Mouse (Mus musculus): ENCODE measurements around the gene Tbc1d10b. TPM values are rescaled to one million over a fixed set of nuclear protein-coding genes. Genes with fewer than 3 reads are reported as not detected.

The Tbc1d10b gene
- 10 to 100 TPM; 59.8 to 76.1 TPM for total RNA-seq (2023)

DNA sequence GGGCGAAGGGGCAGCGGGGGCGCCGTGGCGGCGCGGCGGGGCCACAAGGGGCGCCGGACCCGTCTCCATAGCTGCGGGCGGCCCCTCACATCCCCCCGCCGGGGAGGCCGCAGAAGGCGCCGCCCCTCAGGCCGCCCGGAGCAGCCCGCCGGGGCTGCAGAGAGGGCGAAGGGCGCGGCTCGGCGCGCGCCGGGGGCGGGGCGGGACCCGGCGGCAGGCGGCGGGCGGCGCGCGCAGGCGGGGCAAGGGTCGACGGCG lies at the start of gene Tbc1d10b:
Gene Tbc1d10b (minus strand): TSS at position 174 of the 258 bp plus-strand sequence.

DNA sequence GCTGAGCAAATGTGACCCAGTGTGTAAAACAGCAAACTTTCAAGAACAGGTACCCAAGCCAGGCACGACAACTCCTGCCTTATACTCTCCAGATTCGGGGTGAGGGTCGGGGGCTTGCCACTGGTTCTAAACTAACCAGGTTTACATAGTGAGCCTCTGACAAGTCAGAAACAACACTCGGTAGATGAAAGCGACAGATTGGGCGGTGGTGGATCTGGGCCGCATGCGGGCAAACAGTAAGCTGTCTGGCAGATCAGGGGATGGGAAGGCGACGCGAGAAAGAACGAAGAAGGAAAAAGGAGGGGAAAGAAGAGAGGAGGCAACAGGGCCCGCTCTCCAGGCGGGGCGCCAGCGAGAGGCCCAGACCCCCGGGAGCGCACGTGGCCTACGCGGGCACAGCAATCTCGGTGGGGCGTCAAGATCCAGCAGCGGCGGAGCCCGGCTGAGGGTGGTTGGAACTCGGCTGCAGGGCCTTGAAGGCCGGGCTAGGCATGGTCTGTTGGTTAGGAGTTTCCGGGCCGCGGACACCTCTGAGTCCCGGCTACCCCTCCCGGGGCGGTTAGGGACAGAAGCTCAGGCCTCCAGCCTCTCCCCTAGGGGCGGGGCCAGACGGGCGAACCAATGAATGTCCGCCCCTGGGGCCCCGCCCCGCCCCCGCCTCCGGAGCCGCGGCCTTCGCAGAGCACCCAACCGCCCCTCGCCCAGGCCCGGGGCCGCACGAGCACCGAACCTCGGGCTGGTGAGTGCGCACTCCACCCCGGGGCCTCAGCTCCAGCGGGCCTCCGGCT lies 35.8 kb upstream of the Tbc1d10b start, which contains the start of gene Zfp771:
Gene Zfp771 (plus strand): TSS at position 405 of the 788 bp plus-strand sequence.

DNA sequence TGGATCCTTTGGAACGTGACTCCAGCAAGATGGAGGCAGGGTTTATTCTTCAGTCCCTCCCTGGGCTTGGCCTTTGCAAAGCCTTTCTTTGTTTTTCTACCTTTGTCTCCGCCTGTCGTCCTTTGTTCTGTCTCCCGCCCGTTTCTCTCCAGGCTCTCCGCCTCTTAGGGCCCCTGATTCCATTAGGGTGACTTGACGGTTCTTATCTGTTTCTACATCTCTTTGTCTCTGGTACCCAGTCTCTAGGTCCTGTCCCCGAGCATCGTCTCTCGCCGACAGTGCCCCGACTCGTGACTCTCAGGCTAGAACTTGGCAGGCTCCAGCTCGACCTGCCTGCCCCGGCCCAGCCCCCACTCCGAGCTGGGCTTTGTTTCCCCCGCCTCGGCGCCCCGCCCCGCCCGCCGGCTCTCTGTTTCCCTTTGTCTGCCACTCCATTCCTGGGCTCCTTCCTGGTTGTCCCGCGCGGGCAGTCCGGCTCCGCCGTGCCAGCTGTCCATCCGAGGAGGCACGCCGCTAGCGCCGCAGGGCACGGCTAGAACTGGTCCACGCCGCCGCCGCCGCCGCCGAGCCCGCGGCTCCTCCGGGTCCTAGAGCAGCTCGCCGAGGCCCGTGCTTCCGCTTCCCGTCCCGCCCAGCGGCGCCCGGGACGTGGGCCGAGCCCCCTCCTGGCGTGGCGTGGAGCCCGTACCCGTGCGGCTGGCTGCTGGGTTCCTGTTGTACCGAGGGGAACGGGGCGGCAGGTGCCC lies 24.5 kb upstream of the Tbc1d10b start, which contains the start of the genes Zfp553 and Sept1:
Gene Zfp553 (plus strand): TSS at position 440 of the 746 bp plus-strand sequence.
Gene Sept1 (minus strand): TSS at position 509 of the 746 bp plus-strand sequence.

DNA sequence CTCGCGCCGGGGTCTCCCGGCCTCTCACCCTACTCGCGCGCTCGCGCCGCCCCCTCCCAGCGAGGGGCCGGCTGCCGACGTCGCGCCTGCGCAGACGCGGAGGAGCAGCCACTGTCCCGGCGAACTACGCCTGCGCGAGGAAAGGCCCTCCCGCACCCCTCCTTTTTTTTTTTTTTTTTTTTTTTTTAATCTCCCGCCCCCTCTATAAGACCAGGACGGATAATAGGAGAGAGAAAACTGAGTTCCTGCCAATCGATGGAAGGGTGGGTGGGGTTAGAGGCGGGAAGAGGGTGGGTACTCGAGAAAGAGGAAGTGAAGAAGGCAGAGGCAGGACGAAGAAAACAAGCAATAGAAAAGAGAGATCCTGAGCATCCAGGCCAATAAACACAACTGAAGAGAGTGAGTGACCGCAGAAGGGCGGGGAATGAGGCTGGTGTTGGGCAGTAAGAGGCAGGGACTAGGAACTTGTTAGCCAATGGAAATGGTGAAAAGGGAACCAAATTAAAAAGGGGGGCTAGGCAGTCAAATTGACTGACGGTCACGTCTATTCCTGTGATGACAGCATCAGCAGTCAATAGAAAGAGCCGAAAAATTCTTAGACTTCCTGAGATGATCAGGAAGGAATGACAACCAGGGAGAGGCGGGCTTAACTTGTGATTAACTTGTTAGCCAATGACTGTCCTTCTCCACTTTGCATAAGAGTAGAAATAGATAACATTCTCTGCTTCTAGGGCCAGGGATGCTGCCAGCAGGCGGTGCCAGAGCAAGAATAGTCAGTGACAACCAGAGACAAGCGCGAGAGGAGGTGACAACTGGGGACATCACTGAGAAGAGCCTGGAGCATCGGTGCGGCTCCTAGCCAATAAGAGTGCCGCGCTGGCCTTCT lies 528 bp upstream of the Tbc1d10b start, which contains the start of gene Mylpf:
Gene Mylpf (plus strand): TSS at position 338 of the 886 bp plus-strand sequence.

GRCm38 (mm10) chr7:127195544-127196295 lies 12.5 kb downstream of the Tbc1d10b start, which contains the start of gene Cd2bp2:
Cd2bp2 (minus strand) TSS chr7:127196050.

Other genes with a start within 250 kb of the Tbc1d10b start
- gene Cdipt, start 232.6 kb downstream of the Tbc1d10b start, total RNA-seq (2023), result 10 to 100 TPM; 78.8 to 82.2 TPM
- 1 to 10 TPM in 1 of 2 experiments, under 1 TPM in 1; 0.81 to 1.7 TPM for gene Cdiptos, start 232.4 kb downstream of the Tbc1d10b start, total RNA-seq (2023)
- gene Mvp, start 193.8 kb downstream of the Tbc1d10b start, total RNA-seq (2023), result 10 to 100 TPM; 48.6 to 50.8 TPM
- gene Pagr1b, start 192.0 kb downstream of the Tbc1d10b start, total RNA-seq (2023), result 1 to 10 TPM in 1 of 2 experiments, not detected in 1; 2.8 TPM
- 10 to 100 TPM in 1 of 2 experiments, 1 to 10 TPM in 1; 4.6 to 47.0 TPM for gene Pagr1a, start 191.1 kb downstream of the Tbc1d10b start, total RNA-seq (2023)
- 10 to 100 TPM; 16.6 to 46.2 TPM for gene Gm42742, start 187.4 kb downstream of the Tbc1d10b start, total RNA-seq (2023)
- 1 to 10 TPM; 1.2 to 1.9 TPM for gene Prrt2, start 187.3 kb downstream of the Tbc1d10b start, total RNA-seq (2023)
- 100 to 1,000 TPM; 251 to 254 TPM for gene Maz, start 181.4 kb downstream of the Tbc1d10b start, total RNA-seq (2023)
- 1 to 10 TPM; 3.1 to 4.2 TPM for gene Kif22, start 166.0 kb downstream of the Tbc1d10b start, total RNA-seq (2023)
- not detected for gene Zg16, start 121.1 kb downstream of the Tbc1d10b start, total RNA-seq (2023)
- 10 to 100 TPM; 69.0 to 74.5 TPM for gene AI467606, start 117.1 kb downstream of the Tbc1d10b start, total RNA-seq (2023)
- 1 to 10 TPM in 1 of 2 experiments, under 1 TPM in 1; 0.52 to 1.5 TPM for gene Qprt, start 86.2 kb downstream of the Tbc1d10b start, total RNA-seq (2023)
- gene Spn, start 70.6 kb downstream of the Tbc1d10b start, total RNA-seq (2023), result 10 to 100 TPM in 1 of 2 experiments, 1 to 10 TPM in 1; 7.3 to 10.0 TPM
- gene Cd2bp2, start 12.4 kb downstream of the Tbc1d10b start, total RNA-seq (2023), result 10 to 100 TPM; 75.1 to 82.8 TPM
- gene Mylpf, start 422 bp upstream of the Tbc1d10b start, total RNA-seq (2023), result 1 to 10 TPM; 5.8 to 9.7 TPM
- 10 to 100 TPM; 15.8 to 18.7 TPM for gene Zfp553, start 24.6 kb upstream of the Tbc1d10b start, total RNA-seq (2023)
- gene Sept1, start 24.7 kb upstream of the Tbc1d10b start, total RNA-seq (2023), result 100 to 1,000 TPM; 394 to 455 TPM
- 10 to 100 TPM; 19.5 to 26.9 TPM for gene Zfp771, start 35.8 kb upstream of the Tbc1d10b start, total RNA-seq (2023)
- gene Dctpp1, start 52.2 kb upstream of the Tbc1d10b start, total RNA-seq (2023), result 10 to 100 TPM; 17.2 TPM
- gene Sephs2, start 65.6 kb upstream of the Tbc1d10b start, total RNA-seq (2023), result 10 to 100 TPM; 28.9 to 30.8 TPM
- 100 to 1,000 TPM; 118 to 124 TPM for gene Itgal, start 87.8 kb upstream of the Tbc1d10b start, total RNA-seq (2023)
- gene Zfp768, start 137.1 kb upstream of the Tbc1d10b start, total RNA-seq (2023), result 1 to 10 TPM; 3.0 to 4.8 TPM
- 10 to 100 TPM; 13.5 to 17.4 TPM for gene Zfp747, start 167.6 kb upstream of the Tbc1d10b start, total RNA-seq (2023)
- 1 to 10 TPM; 4.7 to 5.4 TPM for gene 9130019O22Rik, start 178.7 kb upstream of the Tbc1d10b start, total RNA-seq (2023)
- gene E430018J23Rik, start 185.2 kb upstream of the Tbc1d10b start, total RNA-seq (2023), result 1 to 10 TPM; 6.2 to 8.6 TPM
- gene Zfp764, start 198.4 kb upstream of the Tbc1d10b start, total RNA-seq (2023), result 10 to 100 TPM; 10.5 to 13.3 TPM
- 10 to 100 TPM; 13.8 to 22.7 TPM for gene Zfp688, start 213.6 kb upstream of the Tbc1d10b start, total RNA-seq (2023)
- 1 to 10 TPM; 4.7 to 6.6 TPM for gene Zfp689, start 240.7 kb upstream of the Tbc1d10b start, total RNA-seq (2023)

All from B cell, adult 67 days (primary cell).